Mouse (Mus musculus): Measurements from ENCODE around the gene Acadm. TPM values are rescaled to one million over a fixed set of nuclear protein-coding genes. Genes with fewer than 3 reads are reported as not detected.

Acadm gene
- polyA plus RNA-seq, 1 experiment from 2014 or later = 63.7 TPM

- Histone ChIP-seq H3K27ac (no peak overlapping the region), H3K4me2 (peak overlapping the region; percentile 90), H3K36me3 (peaks cover 52% of the 10 kb centered on the region), H3K4me3 (no peak overlapping the region), H3K27me3 (no peaks in the 10 kb centered on the region), H3K4me1 (replicated peaks) (peaks cover 52% of the 10 kb centered on the region), H3K9ac (peak overlapping the region; percentile 94), H3K9me3 (no peaks in the 10 kb centered on the region)
- ATAC-seq (ENCODE audit: low FRiP score) = no peak
- 77% methylated on average over 7 of the region's 7 CpGs for WGBS
These were observed 33.9 kb downstream of the Acadm start for GRCm38 (mm10) chr3:153910489-153910888.

- Histone ChIP-seq H3K36me3 (peaks cover 66% of the 10 kb centered on the region), H3K9ac (peak overlapping the region; percentile 14), H3K4me3 (no peak overlapping the region), H3K4me2 (no peak overlapping the region), H3K27ac (no peak overlapping the region), H3K27me3 (no peaks in the 10 kb centered on the region), H3K9me3 (no peaks in the 10 kb centered on the region), H3K4me1 (replicated peaks) (peaks cover 52% of the 10 kb centered on the region)
- ATAC-seq (ENCODE audit: low FRiP score) = no peak
- 78% methylated on average over 5 of the region's 5 CpGs for WGBS
These were observed 35.5 kb downstream of the Acadm start for GRCm38 (mm10) chr3:153908919-153909318.

DNA sequence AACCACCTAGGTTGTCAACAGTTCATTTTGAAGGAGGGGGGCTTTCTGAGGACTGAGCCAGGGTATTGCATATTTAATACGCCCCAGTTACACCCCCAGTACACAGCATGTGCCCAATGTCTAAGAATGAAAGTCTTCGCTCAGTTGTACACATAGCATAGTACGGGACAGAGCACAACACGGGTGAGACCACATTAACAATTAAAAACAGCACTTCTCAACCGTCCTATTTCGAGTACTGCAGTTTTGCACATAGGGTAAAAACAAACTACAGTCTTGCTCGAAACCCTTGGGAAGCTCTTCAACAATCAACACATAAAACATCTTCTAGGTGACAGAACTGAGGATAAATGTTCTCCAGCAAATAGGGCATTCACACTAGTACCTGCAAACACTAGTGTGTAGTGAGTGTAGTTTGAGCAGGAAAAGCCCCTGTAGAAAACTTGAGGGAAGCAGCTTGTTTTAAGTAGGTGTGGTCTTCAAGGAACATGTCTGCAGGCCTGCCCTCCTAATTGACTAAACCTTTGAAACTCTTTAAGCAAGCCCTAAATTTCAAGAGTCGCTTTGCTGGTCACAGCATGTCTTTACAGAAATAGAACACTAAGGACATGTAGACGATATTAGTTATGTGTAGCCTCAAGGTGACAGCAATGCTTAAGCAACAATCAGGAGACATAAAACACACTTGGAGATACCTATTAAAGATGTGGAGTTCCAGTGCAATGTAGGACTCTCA, 38.1 kb downstream of the Acadm start, which contains the start of gene Msh4:
Gene Msh4 (minus strand): TSS at position 3 of the 736 bp plus-strand sequence.
- Histone ChIP-seq H3K36me3 (peaks cover 72% of the 10 kb centered on the region), H3K4me3 (no peak within 1 kb of the TSS), H3K4me2 (no peak within 1 kb of the TSS), H3K4me1 (replicated peaks) (peaks cover 36% of the 10 kb centered on the region), H3K9ac (no peak within 1 kb of the TSS), H3K27ac (0 out of 2 replicates have a peak within 1 kb of the TSS, but pooled peaks have one; percentile 4), H3K27me3 (no peaks in the 10 kb centered on the region), H3K9me3 (no peaks in the 10 kb centered on the region)
- 88% methylated on average over 9 of the region's 9 CpGs for WGBS
- ATAC-seq (ENCODE audit: low FRiP score) = no peak

DNA sequence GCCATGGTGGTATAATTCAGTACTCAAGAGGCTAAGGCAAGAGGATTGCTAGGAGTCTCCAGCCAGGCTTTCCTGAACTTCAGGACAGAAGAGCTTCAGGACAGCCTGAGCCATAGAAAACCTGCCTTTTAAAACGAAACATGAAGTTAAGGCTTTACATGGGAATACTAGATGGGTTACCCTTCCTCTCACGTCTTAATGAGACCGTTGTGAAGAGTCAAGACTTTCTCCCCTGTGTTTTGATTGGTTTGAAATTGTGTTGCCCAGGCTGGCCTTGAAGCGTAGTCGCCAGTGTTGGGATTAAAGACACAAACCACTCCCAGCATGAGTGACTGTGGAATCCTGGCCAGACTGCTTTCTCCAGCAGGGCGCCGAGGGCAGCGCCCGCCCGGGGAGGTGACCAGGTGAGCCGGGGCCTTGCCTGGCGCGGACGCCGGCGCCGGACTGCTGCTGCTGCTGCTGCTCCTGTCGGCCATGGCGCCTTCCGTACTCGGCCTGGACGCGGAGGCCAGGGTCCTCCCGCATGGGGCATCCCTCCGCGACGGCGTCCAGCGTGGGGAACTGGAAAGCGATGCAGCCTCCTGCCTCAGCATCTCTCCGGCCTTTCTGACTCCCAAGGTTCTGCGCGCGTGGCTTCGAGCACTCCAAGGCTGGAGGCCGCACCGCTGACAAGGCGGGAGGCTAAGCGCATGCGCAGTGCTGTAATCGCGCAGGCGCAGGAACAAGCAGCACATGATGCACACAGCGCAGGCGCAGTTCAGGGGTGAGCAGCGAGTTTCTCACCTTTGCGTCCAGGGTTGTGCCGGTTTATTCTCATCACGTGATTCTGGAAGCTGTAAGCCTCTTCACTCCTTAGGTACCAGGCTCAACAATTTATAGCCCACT, 38.9 kb downstream of the Acadm start:
- no peaks in the 10 kb centered on the region for H3K27me3 ChIP-seq
- H3K4me1 ChIP-seq (replicated peaks) = peaks cover 28% of the 10 kb centered on the region
- H3K9me3 ChIP-seq = no peaks in the 10 kb centered on the region
- 84% methylated on average over 49 of the region's 49 CpGs for WGBS
- H3K4me2 ChIP-seq = no peak overlapping the region
- peak; percentile 47; the same call in 1 of the 2 replicates for ATAC-seq (ENCODE audit: low FRiP score)
- no peak overlapping the region for H3K4me3 ChIP-seq
- 0 out of 2 replicates have a peak overlapping the region, but pooled peaks have one; percentile 4 for H3K27ac ChIP-seq
- peaks cover 68% of the 10 kb centered on the region for H3K36me3 ChIP-seq
- H3K9ac ChIP-seq = no peak overlapping the region

GRCm38 (mm10) chr3:153904586-153904985, 39.8 kb downstream of the Acadm start:
- WGBS = 67% methylated on average over 6 of the region's 6 CpGs
- Histone ChIP-seq H3K4me3 (no peak overlapping the region), H3K9me3 (no peaks in the 10 kb centered on the region), H3K27me3 (no peaks in the 10 kb centered on the region), H3K4me1 (replicated peaks) (peaks cover 19% of the 10 kb centered on the region), H3K9ac (no peak overlapping the region), H3K27ac (no peak overlapping the region), H3K36me3 (peaks cover 59% of the 10 kb centered on the region), H3K4me2 (no peak overlapping the region)
- ATAC-seq (ENCODE audit: low FRiP score) = no peak

GRCm38 (mm10) chr3:153902595-153902994, 41.8 kb downstream of the Acadm start:
- H3K9ac ChIP-seq = no peak overlapping the region
- no peak overlapping the region for H3K27ac ChIP-seq
- 0 out of 2 replicates have a peak, but pooled peaks cover 2% of the 10 kb centered on the region for H3K4me1 ChIP-seq (replicated peaks)
- no peaks in the 10 kb centered on the region for H3K27me3 ChIP-seq
- peaks cover 40% of the 10 kb centered on the region for H3K36me3 ChIP-seq
- H3K4me2 ChIP-seq = no peak overlapping the region
- no peak overlapping the region for H3K4me3 ChIP-seq
- no peak for ATAC-seq (ENCODE audit: low FRiP score)
- 85% methylated on average over 3 of the region's 3 CpGs for WGBS
- H3K9me3 ChIP-seq = no peaks in the 10 kb centered on the region

- no peak for ATAC-seq (ENCODE audit: low FRiP score)
- WGBS = 97% methylated on average over 1 of the region's 1 CpGs
- H3K27me3 ChIP-seq = no peaks in the 10 kb centered on the region
- no peak overlapping the region for H3K4me2 ChIP-seq
- H3K36me3 ChIP-seq = peaks cover 34% of the 10 kb centered on the region
- H3K9ac ChIP-seq = no peak overlapping the region
- H3K4me3 ChIP-seq = no peak overlapping the region
- H3K4me1 ChIP-seq (replicated peaks) = no peaks in the 10 kb centered on the region
- H3K9me3 ChIP-seq = no peaks in the 10 kb centered on the region
- no peak overlapping the region for H3K27ac ChIP-seq
These were observed 42.5 kb downstream of the Acadm start for GRCm38 (mm10) chr3:153901904-153902303.

DNA sequence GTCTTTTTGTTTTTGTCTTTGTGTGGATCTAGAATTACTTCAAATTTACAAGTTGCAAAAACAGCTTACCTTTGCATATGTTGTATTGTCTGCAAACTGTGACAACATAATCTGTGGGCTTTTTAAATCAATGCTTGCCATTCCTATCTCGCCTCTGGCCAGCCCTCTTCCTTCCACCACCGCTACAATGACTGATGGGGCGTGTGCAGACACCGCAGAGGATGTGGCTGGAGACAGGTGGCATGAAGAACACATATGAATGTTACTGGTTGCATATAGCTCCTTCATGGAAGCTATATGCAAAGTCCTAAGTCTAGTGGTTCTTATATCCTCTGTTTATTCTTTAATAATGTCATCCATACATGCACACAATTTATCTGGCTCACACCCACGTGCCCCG, 47.2 kb downstream of the Acadm start:
- no peak overlapping the region for H3K9ac ChIP-seq
- H3K36me3 ChIP-seq = no peaks in the 10 kb centered on the region
- H3K4me3 ChIP-seq = no peak overlapping the region
- no peak for ATAC-seq (ENCODE audit: low FRiP score)
- no peak overlapping the region for H3K27ac ChIP-seq
- WGBS = 81% methylated on average over 6 of the region's 6 CpGs
- H3K4me2 ChIP-seq = no peak overlapping the region
- no peaks in the 10 kb centered on the region for H3K9me3 ChIP-seq
- no peaks in the 10 kb centered on the region; the same call in 1 of the 2 replicates for H3K4me1 ChIP-seq (replicated peaks)
- no peaks in the 10 kb centered on the region for H3K27me3 ChIP-seq

GRCm38 (mm10) chr3:153895454-153895853, 49.0 kb downstream of the Acadm start:
- Histone ChIP-seq H3K4me2 (no peak overlapping the region), H3K9ac (no peak overlapping the region), H3K36me3 (no peaks in the 10 kb centered on the region), H3K27me3 (no peaks in the 10 kb centered on the region), H3K4me1 (replicated peaks) (no peaks in the 10 kb centered on the region; the same call in 1 of the 2 replicates), H3K4me3 (no peak overlapping the region), H3K9me3 (no peaks in the 10 kb centered on the region), H3K27ac (no peak overlapping the region)
- no peak for ATAC-seq (ENCODE audit: low FRiP score)
- WGBS = 91% methylated on average over 3 of the region's 3 CpGs

GRCm38 (mm10) chr3:153889188-153889781, 55.1 kb downstream of the Acadm start:
- 84% methylated on average over 8 of the region's 8 CpGs for WGBS
- no peak overlapping the region for H3K4me3 ChIP-seq
- no peaks in the 10 kb centered on the region for H3K9me3 ChIP-seq
- no peaks in the 10 kb centered on the region for H3K4me1 ChIP-seq (replicated peaks)
- ATAC-seq (ENCODE audit: low FRiP score) = no peak
- H3K4me2 ChIP-seq = no peak overlapping the region
- H3K9ac ChIP-seq = no peak overlapping the region
- H3K36me3 ChIP-seq = no peaks in the 10 kb centered on the region
- no peak overlapping the region for H3K27ac ChIP-seq
- H3K27me3 ChIP-seq = no peaks in the 10 kb centered on the region

- 85% methylated on average over 6 of the region's 6 CpGs for WGBS
- Histone ChIP-seq H3K4me2 (no peak overlapping the region), H3K4me1 (replicated peaks) (no peaks in the 10 kb centered on the region), H3K9ac (no peak overlapping the region), H3K27ac (no peak overlapping the region), H3K9me3 (no peaks in the 10 kb centered on the region), H3K27me3 (no peaks in the 10 kb centered on the region), H3K4me3 (no peak overlapping the region), H3K36me3 (no peaks in the 10 kb centered on the region)
- no peak for ATAC-seq (ENCODE audit: low FRiP score)
These were observed 56.3 kb downstream of the Acadm start for GRCm38 (mm10) chr3:153888141-153888540.

- Histone ChIP-seq H3K27me3 (no peaks in the 10 kb centered on the region), H3K4me2 (no peak overlapping the region), H3K9ac (no peak overlapping the region), H3K4me1 (replicated peaks) (no peaks in the 10 kb centered on the region), H3K4me3 (no peak overlapping the region), H3K9me3 (no peaks in the 10 kb centered on the region), H3K27ac (no peak overlapping the region), H3K36me3 (no peaks in the 10 kb centered on the region)
- no peak for ATAC-seq (ENCODE audit: low FRiP score)
These were observed 58.1 kb downstream of the Acadm start for GRCm38 (mm10) chr3:153886296-153886695.

Measured in hindbrain, embryonic 13.5 days (tissue).